Comparison of ENCODE assay signal across 29 mouse cellular contexts in genomic region chr19:25116981-25117380, GRCm38 (mm10).
"Had no signal": no experiment of that assay in that cellular context is flagged by ENCODE, and none has a peak within 500 bp of the region (broad histone marks: within the 10 kb centered on the region; RNA-seq: fewer than 3 reads in every experiment).

No protein-coding gene starts in this region.

- H3K4me2 ChIP-seq: limb, embryonic 12.5 days; limb, embryonic 13.5 days; limb, embryonic 15.5 days; liver, embryonic 11.5 days; liver, embryonic 13.5 days; liver, embryonic 15.5 days; lung, embryonic 14.5 days; lung, embryonic 15.5 days; midbrain, embryonic 12.5 days; midbrain, embryonic 13.5 days had no signal

- H3K9ac ChIP-seq: limb, embryonic 12.5 days; limb, embryonic 13.5 days; limb, embryonic 15.5 days; liver, embryonic 13.5 days; liver, embryonic 14.5 days; liver, embryonic 15.5 days; liver, postnatal 0 days; lung, embryonic 14.5 days; lung, embryonic 15.5 days; midbrain, embryonic 12.5 days; midbrain, embryonic 13.5 days had no signal

- H3K4me3 ChIP-seq: left cerebral cortex, adult 2 months; limb, embryonic 10.5 days; limb, embryonic 12.5 days; limb, embryonic 13.5 days; limb, embryonic 15.5 days; liver, embryonic 13.5 days; liver, embryonic 15.5 days; lung, embryonic 15.5 days; megakaryocyte, embryonic 14.5 days; midbrain, embryonic 10.5 days; midbrain, embryonic 12.5 days; midbrain, embryonic 13.5 days; myocyte had no signal

- ATAC-seq: liver, postnatal 0 days; lung, postnatal 0 days; midbrain, embryonic 13.5 days; midbrain, embryonic 16.5 days had no signal

- H3K27me3 ChIP-seq: limb, embryonic 13.5 days; limb, embryonic 15.5 days; liver, embryonic 13.5 days; liver, embryonic 15.5 days; lung, embryonic 15.5 days; megakaryocyte, embryonic 14.5 days; midbrain, embryonic 12.5 days; midbrain, embryonic 13.5 days had no signal

- H3K9me3 ChIP-seq: limb, embryonic 10.5 days; limb, embryonic 12.5 days; limb, embryonic 13.5 days; limb, embryonic 15.5 days; liver, embryonic 13.5 days; liver, embryonic 15.5 days; lung, embryonic 15.5 days; megakaryocyte, embryonic 14.5 days; midbrain, embryonic 10.5 days; midbrain, embryonic 12.5 days; midbrain, embryonic 13.5 days had no signal

- H3K27ac ChIP-seq: left cerebral cortex, adult 2 months; limb, embryonic 10.5 days; limb, embryonic 12.5 days; limb, embryonic 13.5 days; limb, embryonic 15.5 days; liver, embryonic 13.5 days; liver, embryonic 14.5 days; liver, embryonic 15.5 days; lung, embryonic 15.5 days; macrophage; midbrain, embryonic 10.5 days; midbrain, embryonic 12.5 days; midbrain, embryonic 13.5 days had no signal

- H3K4me1 ChIP-seq: limb, embryonic 10.5 days; limb, embryonic 12.5 days; limb, embryonic 15.5 days; liver, embryonic 13.5 days; liver, embryonic 15.5 days; lung, embryonic 15.5 days; midbrain, embryonic 12.5 days; midbrain, embryonic 13.5 days had no signal

- DNase-seq: left cerebral cortex, postnatal 4 days; liver; liver, embryonic 13.5 days; liver, postnatal 0 days; lung, adult 18-20 months; lung, adult 2 months; lung, embryonic 14.5 days; lung, postnatal 10 days; lung, postnatal 14 days; lung, postnatal 36 days; lung, postnatal 4 days; midbrain, embryonic 14.5 days had no signal

- H3K36me3 ChIP-seq: limb, embryonic 10.5 days; limb, embryonic 12.5 days; limb, embryonic 13.5 days; limb, embryonic 15.5 days; lung, embryonic 15.5 days; midbrain, embryonic 10.5 days; midbrain, embryonic 12.5 days; midbrain, embryonic 13.5 days had no signal
